Mouse (Mus musculus): Measurements from ENCODE around the gene Ces3b. TPM values are rescaled to one million over a fixed set of nuclear protein-coding genes. Genes with fewer than 3 reads are reported as not detected.

Ces3b gene
- polyA plus RNA-seq (2014; fragmentation: Illumina TruSeq; extraction: RNeasy Lipid Tissue Mini Kit (QIAGEN cat#74804); ENCODE audit: low read depth, low replicate concordance), result 265 TPM

DNA sequence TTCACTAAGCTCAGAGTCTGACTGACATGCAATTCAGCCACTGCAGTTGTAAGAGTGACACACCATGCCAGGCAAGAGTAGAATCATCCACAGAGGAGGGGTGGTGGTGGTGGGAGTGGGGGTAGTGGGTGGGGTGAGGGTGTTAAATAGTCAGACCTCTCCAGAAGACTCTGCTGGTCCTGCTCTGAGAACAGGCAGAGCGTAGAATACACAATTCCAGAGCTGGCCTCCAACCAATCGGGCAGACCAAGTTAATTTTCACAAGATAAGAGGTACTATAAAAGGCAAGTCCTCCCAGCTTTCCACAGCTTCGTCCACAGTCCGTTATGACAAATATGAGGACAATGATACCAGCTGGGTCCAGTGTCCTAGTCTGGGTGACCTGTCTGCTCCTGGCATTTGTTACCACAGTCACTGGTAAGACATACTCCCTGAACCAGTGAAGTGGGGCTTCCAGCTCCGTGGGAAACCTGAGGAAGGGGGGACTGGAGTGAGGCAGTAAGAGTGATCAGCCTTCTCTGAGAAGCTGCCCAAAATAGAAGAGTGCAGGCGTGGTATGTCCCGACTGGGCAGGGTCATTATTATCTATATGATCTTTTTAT is at the start of gene Ces3b:
TSS of gene Ces3b (plus strand) at position 305 of the 602 bp plus-strand sequence.

GRCm38 (mm10) chr8:105048371-105048854 is 35.1 kb upstream of the Ces3b start, which contains the start of gene Ces3a:
Ces3a (plus strand) TSS chr8:105048601.

GRCm38 (mm10) chr8:105131509-105131908 is 48.0 kb downstream of the Ces3b start, which contains the start of gene Ces4a:
Ces4a (plus strand) TSS chr8:105131800.

Other genes starting within 250 kb of the Ces3b start
- gene Ces2c, start 236.7 kb upstream of the Ces3b start, polyA plus RNA-seq (2014; fragmentation: Illumina TruSeq; extraction: RNeasy Lipid Tissue Mini Kit (QIAGEN cat#74804); ENCODE audit: low read depth, low replicate concordance), result 107 TPM
- 126 TPM for gene Ces2e, start 157.5 kb upstream of the Ces3b start, polyA plus RNA-seq (2014; fragmentation: Illumina TruSeq; extraction: RNeasy Lipid Tissue Mini Kit (QIAGEN cat#74804); ENCODE audit: low read depth, low replicate concordance)
- not detected for gene Ces2f, start 136.4 kb upstream of the Ces3b start, polyA plus RNA-seq (2014; fragmentation: Illumina TruSeq; extraction: RNeasy Lipid Tissue Mini Kit (QIAGEN cat#74804); ENCODE audit: low read depth, low replicate concordance)
- 57.8 TPM for gene Ces2g, start 122.0 kb upstream of the Ces3b start, polyA plus RNA-seq (2014; fragmentation: Illumina TruSeq; extraction: RNeasy Lipid Tissue Mini Kit (QIAGEN cat#74804); ENCODE audit: low read depth, low replicate concordance)
- 0.26 TPM for gene Ces2h, start 82.9 kb upstream of the Ces3b start, polyA plus RNA-seq (2014; fragmentation: Illumina TruSeq; extraction: RNeasy Lipid Tissue Mini Kit (QIAGEN cat#74804); ENCODE audit: low read depth, low replicate concordance)
- gene Ces3a, start 35.2 kb upstream of the Ces3b start, polyA plus RNA-seq (2014; fragmentation: Illumina TruSeq; extraction: RNeasy Lipid Tissue Mini Kit (QIAGEN cat#74804); ENCODE audit: low read depth, low replicate concordance), result 886 TPM
- gene Ces4a, start 48.0 kb downstream of the Ces3b start, polyA plus RNA-seq (2014; fragmentation: Illumina TruSeq; extraction: RNeasy Lipid Tissue Mini Kit (QIAGEN cat#74804); ENCODE audit: low read depth, low replicate concordance), result 0.56 TPM
- 31.0 TPM for gene Cbfb, start 86.9 kb downstream of the Ces3b start, polyA plus RNA-seq (2014; fragmentation: Illumina TruSeq; extraction: RNeasy Lipid Tissue Mini Kit (QIAGEN cat#74804); ENCODE audit: low read depth, low replicate concordance)
- gene D230025D16Rik, start 141.4 kb downstream of the Ces3b start, polyA plus RNA-seq (2014; fragmentation: Illumina TruSeq; extraction: RNeasy Lipid Tissue Mini Kit (QIAGEN cat#74804); ENCODE audit: low read depth, low replicate concordance), result 44.6 TPM
- gene B3gnt9, start 171.4 kb downstream of the Ces3b start, polyA plus RNA-seq (2014; fragmentation: Illumina TruSeq; extraction: RNeasy Lipid Tissue Mini Kit (QIAGEN cat#74804); ENCODE audit: low read depth, low replicate concordance), result not detected
- gene Tradd, start 180.9 kb downstream of the Ces3b start, polyA plus RNA-seq (2014; fragmentation: Illumina TruSeq; extraction: RNeasy Lipid Tissue Mini Kit (QIAGEN cat#74804); ENCODE audit: low read depth, low replicate concordance), result 0.82 TPM
- gene Fbxl8, start 180.9 kb downstream of the Ces3b start, polyA plus RNA-seq (2014; fragmentation: Illumina TruSeq; extraction: RNeasy Lipid Tissue Mini Kit (QIAGEN cat#74804); ENCODE audit: low read depth, low replicate concordance), result 0.21 TPM
- not detected for gene Hsf4, start 186.0 kb downstream of the Ces3b start, polyA plus RNA-seq (2014; fragmentation: Illumina TruSeq; extraction: RNeasy Lipid Tissue Mini Kit (QIAGEN cat#74804); ENCODE audit: low read depth, low replicate concordance)
- 0.24 TPM for gene Nol3, start 192.4 kb downstream of the Ces3b start, polyA plus RNA-seq (2014; fragmentation: Illumina TruSeq; extraction: RNeasy Lipid Tissue Mini Kit (QIAGEN cat#74804); ENCODE audit: low read depth, low replicate concordance)
- gene 4931428F04Rik, start 206.1 kb downstream of the Ces3b start, polyA plus RNA-seq (2014; fragmentation: Illumina TruSeq; extraction: RNeasy Lipid Tissue Mini Kit (QIAGEN cat#74804); ENCODE audit: low read depth, low replicate concordance), result 0.21 TPM
- not detected for gene Exoc3l, start 212.3 kb downstream of the Ces3b start, polyA plus RNA-seq (2014; fragmentation: Illumina TruSeq; extraction: RNeasy Lipid Tissue Mini Kit (QIAGEN cat#74804); ENCODE audit: low read depth, low replicate concordance)
- 4.1 TPM for gene E2f4, start 213.9 kb downstream of the Ces3b start, polyA plus RNA-seq (2014; fragmentation: Illumina TruSeq; extraction: RNeasy Lipid Tissue Mini Kit (QIAGEN cat#74804); ENCODE audit: low read depth, low replicate concordance)
- 3.2 TPM for gene Elmo3, start 221.8 kb downstream of the Ces3b start, polyA plus RNA-seq (2014; fragmentation: Illumina TruSeq; extraction: RNeasy Lipid Tissue Mini Kit (QIAGEN cat#74804); ENCODE audit: low read depth, low replicate concordance)
- gene Lrrc29, start 242.5 kb downstream of the Ces3b start, polyA plus RNA-seq (2014; fragmentation: Illumina TruSeq; extraction: RNeasy Lipid Tissue Mini Kit (QIAGEN cat#74804); ENCODE audit: low read depth, low replicate concordance), result 0.24 TPM
- gene Tmem208, start 242.6 kb downstream of the Ces3b start, polyA plus RNA-seq (2014; fragmentation: Illumina TruSeq; extraction: RNeasy Lipid Tissue Mini Kit (QIAGEN cat#74804); ENCODE audit: low read depth, low replicate concordance), result 17.8 TPM

All from liver, adult 10 weeks (tissue).